Mouse (Mus musculus) thymus, postnatal 25 days (tissue): Measurements from ENCODE around the gene Prdm16.

Experiments used
- DNase-seq: peaks from one replicate; pipeline ENCODE4 v3.0.0; 2022

Gene Prdm16

DNA sequence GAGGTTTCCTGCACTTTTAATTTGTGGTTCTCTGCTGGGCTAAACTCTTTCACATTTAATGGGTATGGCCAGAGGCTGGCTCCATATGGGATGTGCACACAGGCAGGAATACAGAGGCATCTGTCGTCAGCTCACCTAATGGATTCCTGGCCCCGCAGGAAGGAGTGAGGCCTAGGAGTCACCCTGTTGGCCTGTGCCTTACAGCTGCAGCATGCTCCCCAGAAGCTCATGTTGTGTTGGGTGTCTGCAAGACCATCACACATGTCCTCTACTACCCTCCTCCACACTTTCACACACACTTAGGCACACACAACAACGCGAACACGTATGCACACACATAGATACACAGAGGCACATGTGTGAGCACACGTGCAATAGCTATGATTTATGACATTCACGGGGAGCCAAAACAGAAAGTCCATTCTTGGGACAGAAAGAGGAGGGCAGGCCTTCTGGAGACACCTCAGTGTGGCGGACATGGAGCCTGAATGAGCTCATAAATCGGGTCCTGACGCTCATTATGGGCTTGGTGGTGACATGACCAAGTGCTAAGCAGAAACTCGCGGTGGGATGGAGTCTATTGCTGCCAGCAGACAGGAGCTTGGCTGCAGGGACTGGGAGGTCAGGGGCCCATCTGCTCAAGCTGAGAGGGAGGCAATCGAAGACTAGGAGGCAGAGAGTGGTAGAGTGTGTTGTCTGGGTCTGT, 265.0 kb downstream of the Prdm16 start:
- DNase-seq: no peak

GRCm38 (mm10) chr4:154370841-154371240, 265.8 kb downstream of the Prdm16 start:
- no peak for DNase-seq

DNA sequence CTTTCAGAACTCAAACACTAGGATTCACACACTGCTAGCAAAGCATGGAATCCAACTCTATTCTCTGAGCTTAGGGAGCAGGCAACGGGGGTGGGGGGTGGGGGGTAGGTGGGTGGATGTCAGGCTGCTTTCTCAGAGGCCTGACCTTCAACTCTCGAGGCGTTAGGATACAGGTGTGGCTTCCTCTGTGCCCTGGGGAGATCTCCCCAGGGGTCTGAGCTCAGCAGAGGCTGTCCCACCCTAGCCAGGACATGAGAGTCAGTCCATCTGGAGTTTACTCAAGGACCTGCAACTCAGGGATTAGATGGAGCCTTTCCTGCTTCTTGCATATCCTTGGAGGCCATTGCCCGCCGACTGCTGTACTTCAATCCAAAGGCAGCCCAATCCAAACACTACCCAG, 267.6 kb downstream of the Prdm16 start:
- no peak for DNase-seq

DNA sequence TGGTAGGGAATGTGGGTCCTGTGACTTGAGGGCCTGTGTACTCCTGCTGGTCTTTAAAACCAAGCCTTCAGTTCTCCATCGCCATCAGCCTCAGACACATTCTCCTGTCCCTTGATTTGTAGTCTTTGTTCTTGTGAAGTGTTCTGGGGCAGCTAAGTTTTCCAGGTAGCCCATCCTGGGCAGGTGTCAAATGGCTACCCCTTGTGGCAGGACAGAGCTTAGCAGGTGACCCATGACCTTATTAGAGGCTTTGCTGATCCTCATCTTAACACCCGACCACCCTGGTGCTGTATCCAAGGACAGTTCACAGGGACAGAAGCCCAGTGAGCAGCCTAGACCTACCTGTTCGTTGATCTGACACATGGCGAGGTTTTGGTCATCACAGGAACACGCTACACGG, 269.8 kb downstream of the Prdm16 start:
- DNase-seq: no peak

- DNase-seq: no peak
Measured at GRCm38 (mm10) chr4:154364752-154365151, 271.9 kb downstream of the Prdm16 start.

GRCm38 (mm10) chr4:154360850-154361249, 275.8 kb downstream of the Prdm16 start:
- DNase-seq: no peak

- no peak for DNase-seq
Measured at GRCm38 (mm10) chr4:154360441-154360840, 276.2 kb downstream of the Prdm16 start.

DNA sequence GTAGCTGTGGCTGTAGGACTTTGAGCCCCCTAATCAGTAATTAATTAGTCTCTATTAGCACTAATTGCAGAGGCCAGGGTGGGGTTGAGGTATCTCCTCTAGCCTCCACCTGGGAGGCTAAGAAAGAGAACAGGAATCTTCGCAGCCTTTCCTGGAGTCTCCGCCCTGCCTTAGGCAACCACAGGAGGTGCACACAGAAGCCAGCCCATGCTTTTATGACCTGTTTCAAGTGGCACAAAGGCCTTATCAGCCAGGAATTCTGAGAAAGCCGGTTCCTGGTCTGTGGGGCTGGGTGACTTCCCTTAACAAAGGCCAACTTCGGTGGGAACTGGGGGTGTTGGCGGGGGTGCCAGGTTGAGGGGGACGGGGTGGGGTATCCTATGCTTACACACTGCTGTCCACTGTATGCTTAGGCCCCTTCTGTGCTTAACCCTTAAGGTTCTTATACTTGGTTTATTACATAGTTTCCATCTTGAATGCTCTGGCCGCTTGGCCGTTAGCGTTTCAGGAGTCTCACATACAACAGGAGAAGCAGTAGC, 276.8 kb downstream of the Prdm16 start:
- DNase-seq: no peak

- DNase-seq: no peak
Measured at GRCm38 (mm10) chr4:154358816-154359215, 277.9 kb downstream of the Prdm16 start.

- DNase-seq: no peak
Measured at GRCm38 (mm10) chr4:154358370-154358769, 278.3 kb downstream of the Prdm16 start.

GRCm38 (mm10) chr4:154355408-154355807, 281.3 kb downstream of the Prdm16 start:
- DNase-seq: no peak

DNA sequence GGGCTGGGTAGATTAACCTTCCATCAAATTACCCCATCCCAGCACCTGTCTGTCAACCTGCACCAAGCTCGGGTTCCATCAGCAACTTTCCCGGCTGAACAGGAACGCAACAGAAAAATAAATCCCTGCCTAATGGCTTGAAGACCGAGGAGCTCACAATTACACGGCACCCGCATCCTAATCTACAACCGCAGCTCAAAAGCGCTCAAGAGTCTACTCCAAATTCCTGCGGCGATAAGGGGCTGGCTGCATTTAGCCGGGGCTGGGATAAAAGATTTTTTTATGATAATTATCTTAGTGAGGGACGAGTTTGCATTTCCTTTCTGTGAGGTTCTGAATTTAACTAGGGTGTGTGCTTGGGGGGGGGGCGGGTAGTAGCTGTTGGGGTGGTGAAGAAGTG, 284.4 kb downstream of the Prdm16 start:
- DNase-seq: no peak

- DNase-seq: no peak
Measured at GRCm38 (mm10) chr4:154348197-154348786, 288.4 kb downstream of the Prdm16 start.

DNA sequence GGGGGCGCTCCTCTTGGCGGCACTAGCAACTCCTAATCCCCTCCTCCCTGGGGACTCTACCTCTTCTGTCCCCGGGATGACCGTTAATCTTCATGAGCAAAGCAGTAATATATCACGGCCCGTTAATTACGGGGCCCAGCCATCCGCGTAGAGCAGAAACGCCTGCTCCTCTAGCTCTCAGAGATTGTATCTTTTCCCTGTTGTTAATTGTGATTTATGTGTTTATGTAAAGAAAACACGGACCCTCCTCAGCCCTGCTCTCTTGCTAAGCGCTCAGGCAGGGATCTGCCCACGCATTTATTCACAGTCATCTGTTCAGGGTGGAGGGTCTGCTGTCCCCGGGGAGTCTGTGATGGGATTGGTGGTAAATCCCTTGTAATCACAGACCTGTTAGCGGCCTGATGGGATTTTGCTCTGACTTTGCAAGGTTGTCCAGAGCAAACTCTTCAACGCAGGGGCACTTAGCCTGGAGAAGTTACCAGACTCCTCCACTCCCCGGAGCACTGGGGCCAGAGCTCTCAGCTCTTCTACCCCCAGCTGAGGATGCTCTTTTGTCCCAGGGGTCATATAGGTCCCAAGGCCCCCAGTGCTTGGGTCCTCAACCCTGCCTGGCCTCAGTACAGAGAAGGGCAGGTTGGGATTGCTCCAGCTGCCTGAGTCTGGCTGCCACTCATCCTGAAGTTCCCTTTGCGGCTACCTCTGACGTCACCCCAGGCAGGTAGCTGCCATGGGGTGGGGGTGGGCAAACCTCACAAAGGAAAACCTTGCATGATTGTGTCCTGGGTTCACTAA, 289.7 kb downstream of the Prdm16 start:
- no peak for DNase-seq

GRCm38 (mm10) chr4:154336650-154337049, 300.0 kb downstream of the Prdm16 start:
- no peak for DNase-seq

- DNase-seq: no peak
Measured at GRCm38 (mm10) chr4:154335761-154336160, 300.9 kb downstream of the Prdm16 start, which contains the start of gene B230104I21Rik. Gene B230104I21Rik (plus strand): TSS chr4:154336127.

GRCm38 (mm10) chr4:154334699-154335402, 301.8 kb downstream of the Prdm16 start:
- DNase-seq: peak; percentile 18

- DNase-seq: no peak
Measured at GRCm38 (mm10) chr4:154333300-154333699, 303.4 kb downstream of the Prdm16 start.

DNA sequence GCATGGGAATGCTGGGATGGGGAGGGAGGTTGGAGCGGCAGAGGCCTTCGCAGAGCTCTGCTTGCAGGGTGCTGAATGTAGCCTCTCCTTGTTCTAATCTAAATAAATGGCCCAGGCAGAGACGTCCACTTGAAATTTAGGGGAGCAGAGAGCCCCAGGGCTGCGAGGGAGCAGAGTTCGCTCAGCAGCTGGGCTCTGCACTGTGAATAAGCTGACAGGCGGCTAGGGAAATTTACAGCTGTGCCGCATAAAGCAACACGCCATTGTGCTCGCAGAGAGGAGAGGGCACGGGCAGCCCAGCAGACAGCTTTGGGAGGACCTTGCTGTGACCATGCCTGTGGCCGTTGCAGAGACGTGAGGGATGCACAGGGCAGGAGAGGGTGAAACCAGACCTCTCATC, 305.4 kb downstream of the Prdm16 start:
- no peak for DNase-seq

- DNase-seq: no peak
Measured at GRCm38 (mm10) chr4:154330001-154330400, 306.7 kb downstream of the Prdm16 start.

GRCm38 (mm10) chr4:154328836-154329235, 307.8 kb downstream of the Prdm16 start:
- peak; percentile 49 for DNase-seq

DNA sequence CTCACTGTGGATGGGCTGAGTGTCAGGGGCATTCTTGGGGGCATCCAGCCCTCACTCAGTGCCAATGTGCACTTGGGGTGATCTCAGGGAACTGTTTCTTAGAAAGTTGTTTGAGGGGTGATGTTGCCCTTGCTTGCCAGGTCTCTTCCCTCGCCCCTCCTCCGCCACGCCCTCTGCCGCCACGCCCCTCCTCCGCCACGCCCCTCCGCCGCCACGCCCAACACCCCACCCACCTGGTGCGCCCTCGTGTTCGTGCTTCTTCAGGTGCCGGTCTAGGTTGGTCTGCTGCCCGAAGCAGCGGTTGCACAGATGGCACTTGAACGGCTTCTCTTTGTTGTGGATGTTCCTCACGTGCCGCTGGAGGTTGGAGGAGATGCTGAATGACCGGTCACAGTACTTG, 308.2 kb downstream of the Prdm16 start:
- no peak for DNase-seq

- no peak for DNase-seq
Measured at GRCm38 (mm10) chr4:154325410-154325809, 311.3 kb downstream of the Prdm16 start.
